Mouse (Mus musculus) embryonic facial prominence, embryonic 11.5 days (tissue): ENCODE data around the gene Usp9x. TPM values are rescaled to one million over a fixed set of nuclear protein-coding genes. Genes with fewer than 3 reads are reported as not detected.

Source experiments
- ATAC-seq: fragments of 200-750 bp; cut with Nextera tagmentation; replicated peaks from 2 replicates; pipeline ENCODE4 v1.8.0; 2017; ENCODE audit warnings: low read depth; ENCODE audit not compliant: insufficient number of reproducible peaks, low FRiP score, low TSS enrichment
- DNase-seq: peaks from one replicate; pipeline ENCODE4 v3.0.0-alpha.2; 2015; ENCODE audit warnings: low spot score
- H3K27ac ChIP-seq: fragments of 300-500 bp; sonication (generic); replicated peaks from 2 replicates; pipeline ENCODE4 v1.5.1; 2014; ENCODE audit warnings: mild to moderate bottlenecking, low read depth, low read length, control low read depth
- H3K27me3 ChIP-seq: fragments of 300-500 bp; sonication (generic); 2 replicates; pipeline ENCODE4 v1.6.1; 2014; ENCODE audit warnings: mild to moderate bottlenecking, low read length, moderate library complexity, mixed read lengths; ENCODE audit not compliant: control insufficient read depth, insufficient read depth
- H3K36me3 ChIP-seq: fragments of 300-500 bp; sonication (generic); replicated peaks from 2 replicates; pipeline ENCODE4 v1.6.1; 2014; ENCODE audit warnings: low read depth, mild to moderate bottlenecking, low read length, moderate library complexity, mixed read lengths; ENCODE audit not compliant: control insufficient read depth, insufficient read depth
- H3K4me1 ChIP-seq: fragments of 300-500 bp; sonication (generic); 2 replicates; pipeline ENCODE4 v1.6.1; 2014; ENCODE audit warnings: low read length, mixed read lengths; ENCODE audit not compliant: control insufficient read depth, insufficient read depth
- H3K4me2 ChIP-seq: fragments of 300-500 bp; sonication (generic); 2 replicates; pipeline ENCODE4 v1.6.1; 2014; ENCODE audit warnings: low read depth, mild to moderate bottlenecking, control low read depth, low read length, moderate library complexity
- H3K4me3 ChIP-seq: fragments of 300-500 bp; sonication (generic); 2 replicates; pipeline ENCODE4 v1.5.1; 2014; ENCODE audit warnings: low read depth, low read length, control low read depth
- H3K9ac ChIP-seq: fragments of 300-500 bp; sonication (generic); replicated peaks from 2 replicates; pipeline ENCODE4 v1.6.1; 2014; ENCODE audit warnings: mild to moderate bottlenecking, control low read depth, low read length
- H3K9me3 ChIP-seq: fragments of 300-500 bp; sonication (generic); replicated peaks from 2 replicates; pipeline ENCODE4 v1.6.1; 2016; ENCODE audit warnings: mild to moderate bottlenecking, low read length, inconsistent platforms, mixed read lengths; ENCODE audit not compliant: control insufficient read depth
- WGBS: fragments of 180-500 bp; shearing (Covaris S2); extraction: QIAGEN DNeasy Blood & Tissue Kit; methylation state at CpG from one replicate; pipeline ENCODE4 v1.1.7; 2014; 5-methylcytosine and 5-hydroxymethylcytosine counted together
- polyA plus RNA-seq: library from polyadenylated mRNA; unstranded; fragments of >200 nt; fragmentation: Nextera tagmentation; extraction: Ambion mirVana; gene quantifications from 2 replicates; pipeline ENCODE4 v1.2.1, GENCODE M21; 2014

Gene Usp9x
- polyA plus RNA-seq, result 53.5 and 61.4 TPM in 2 replicates

GRCm38 (mm10) chrX:13071241-13071775, at the start of gene Usp9x:
Usp9x (plus strand) TSS chrX:13071498.
- Histone ChIP-seq H3K9ac (peak within 1 kb of the TSS; percentile 80), H3K4me3 (peak within 1 kb of the TSS; percentile 67), H3K9me3 (no peaks in the 10 kb centered on the region), H3K36me3 (no peaks in the 10 kb centered on the region), H3K27ac (peak within 1 kb of the TSS; percentile 89), H3K4me1 (no peaks in the 10 kb centered on the region), H3K27me3 (no peaks in the 10 kb centered on the region), H3K4me2 (peak within 1 kb of the TSS; percentile 34)
- WGBS, result 8% methylated on average over 14 of the region's 36 CpGs
- DNase-seq (peak; percentile 88), ATAC-seq (peak; percentile 91)

- Histone ChIP-seq H3K4me2 (no peak overlapping the region), H3K9ac (no peak overlapping the region), H3K4me3 (no peak overlapping the region), H3K4me1 (no peaks in the 10 kb centered on the region), H3K27ac (no peak overlapping the region), H3K36me3 (no peaks in the 10 kb centered on the region), H3K27me3 (no peaks in the 10 kb centered on the region), H3K9me3 (no peaks in the 10 kb centered on the region)
- DNase-seq (no peak), ATAC-seq (no peak)
- WGBS, result 86% methylated on average over 5 of the region's 5 CpGs
Observed at GRCm38 (mm10) chrX:13022547-13023310, 48.6 kb upstream of the Usp9x start.

GRCm38 (mm10) chrX:13024539-13025202, 46.6 kb upstream of the Usp9x start:
- no peak overlapping the region for H3K4me3 ChIP-seq
- no peak overlapping the region for H3K9ac ChIP-seq
- no peak overlapping the region for H3K4me2 ChIP-seq
- ATAC-seq, result no peak
- no peak for DNase-seq
- 82% methylated on average over 1 of the region's 1 CpGs for WGBS
- no peaks in the 10 kb centered on the region for H3K27me3 ChIP-seq
- H3K9me3 ChIP-seq, result no peaks in the 10 kb centered on the region
- no peaks in the 10 kb centered on the region for H3K4me1 ChIP-seq
- H3K36me3 ChIP-seq, result no peaks in the 10 kb centered on the region
- no peak overlapping the region for H3K27ac ChIP-seq

- Histone ChIP-seq H3K4me2 (no peak overlapping the region), H3K4me3 (no peak overlapping the region), H3K36me3 (no peaks in the 10 kb centered on the region), H3K9me3 (no peaks in the 10 kb centered on the region), H3K27ac (no peak overlapping the region), H3K4me1 (no peaks in the 10 kb centered on the region), H3K9ac (no peak overlapping the region), H3K27me3 (no peaks in the 10 kb centered on the region)
- WGBS, result 81% methylated on average over 8 of the region's 8 CpGs
- ATAC-seq, result no peak
- DNase-seq, result no peak
Observed at GRCm38 (mm10) chrX:13025286-13025685, 46.0 kb upstream of the Usp9x start.

DNA sequence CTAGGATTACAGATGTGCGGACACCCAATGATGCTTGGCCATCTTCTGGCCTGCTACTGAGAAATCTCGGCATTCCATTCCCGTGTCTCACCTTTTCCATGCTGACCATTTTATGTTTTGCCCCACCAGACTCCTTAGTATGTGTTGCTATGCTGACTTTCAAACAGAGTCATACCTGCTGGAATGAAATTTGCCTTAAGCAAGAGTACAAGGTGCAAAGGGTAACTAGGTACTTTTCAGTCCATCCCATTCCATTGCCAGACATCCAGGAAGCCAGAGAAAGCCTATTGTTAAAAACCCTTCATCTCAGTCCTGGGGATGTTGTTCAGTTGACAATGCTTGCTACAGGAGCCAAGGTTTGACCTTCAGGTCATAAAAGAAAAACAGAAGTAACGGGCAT, 43.1 kb upstream of the Usp9x start:
- no peaks in the 10 kb centered on the region for H3K27me3 ChIP-seq
- H3K4me2 ChIP-seq, result no peak overlapping the region
- WGBS, result 86% methylated on average over 4 of the region's 4 CpGs
- no peaks in the 10 kb centered on the region for H3K9me3 ChIP-seq
- H3K27ac ChIP-seq, result no peak overlapping the region
- ATAC-seq (no peak), DNase-seq (no peak)
- no peaks in the 10 kb centered on the region for H3K4me1 ChIP-seq
- H3K9ac ChIP-seq, result no peak overlapping the region
- H3K4me3 ChIP-seq, result no peak overlapping the region
- no peaks in the 10 kb centered on the region for H3K36me3 ChIP-seq

- no peak overlapping the region for H3K4me3 ChIP-seq
- H3K4me2 ChIP-seq, result no peak overlapping the region
- no peak overlapping the region for H3K27ac ChIP-seq
- DNase-seq, result no peak
- H3K9ac ChIP-seq, result no peak overlapping the region
- no peaks in the 10 kb centered on the region for H3K9me3 ChIP-seq
- no peak for ATAC-seq
- H3K27me3 ChIP-seq, result no peaks in the 10 kb centered on the region
- no peaks in the 10 kb centered on the region for H3K4me1 ChIP-seq
- WGBS, result 92% methylated on average over 6 of the region's 6 CpGs
- no peaks in the 10 kb centered on the region for H3K36me3 ChIP-seq
Observed at GRCm38 (mm10) chrX:13029996-13030395, 41.3 kb upstream of the Usp9x start.

DNA sequence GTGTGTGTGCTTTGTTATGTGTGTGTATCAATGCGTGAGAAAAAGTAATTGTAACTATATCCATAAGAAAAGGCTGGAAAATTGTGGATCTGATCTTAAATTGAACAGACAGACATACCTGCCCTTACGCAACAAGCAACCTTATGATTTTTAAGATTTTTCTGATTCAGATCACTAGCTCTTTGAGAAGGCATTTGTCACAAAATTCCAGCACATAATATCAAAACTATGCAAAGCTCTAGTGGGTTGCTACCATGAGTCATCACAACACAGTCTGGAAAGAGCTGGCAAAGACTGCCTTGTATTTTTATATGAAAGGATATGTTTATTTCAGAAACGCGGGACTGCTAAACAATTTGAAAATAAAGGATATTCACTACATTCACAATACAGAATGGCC, 34.2 kb upstream of the Usp9x start:
- ATAC-seq, result no peak
- Histone ChIP-seq H3K36me3 (no peaks in the 10 kb centered on the region), H3K4me2 (no peak overlapping the region), H3K4me3 (no peak overlapping the region), H3K9me3 (no peaks in the 10 kb centered on the region), H3K9ac (no peak overlapping the region), H3K27ac (no peak overlapping the region), H3K27me3 (no peaks in the 10 kb centered on the region), H3K4me1 (no peaks in the 10 kb centered on the region)
- WGBS, result 89% methylated on average over 4 of the region's 4 CpGs
- DNase-seq, result no peak

DNA sequence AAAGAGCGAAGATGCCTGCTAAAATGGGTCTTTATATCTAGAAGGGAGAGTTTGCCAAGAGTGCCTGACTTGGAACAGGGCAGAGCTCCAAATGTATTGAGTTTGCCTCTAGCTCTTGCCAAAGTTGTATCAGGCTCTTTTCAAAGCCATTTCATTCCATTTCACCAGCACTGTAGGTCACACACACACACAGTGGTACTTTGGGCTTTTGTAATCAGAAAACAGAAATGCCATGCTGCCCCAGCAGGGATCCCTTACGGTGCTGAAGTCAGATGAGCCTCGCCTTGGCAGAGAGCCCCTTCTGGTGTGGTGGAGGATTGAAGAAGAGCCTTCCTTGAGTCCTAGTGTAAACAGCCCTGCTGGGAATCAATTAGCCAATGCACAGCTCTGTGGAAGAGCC, 32.1 kb upstream of the Usp9x start:
- no peaks in the 10 kb centered on the region for H3K9me3 ChIP-seq
- WGBS, result 47% methylated on average over 3 of the region's 3 CpGs
- no peaks in the 10 kb centered on the region for H3K4me1 ChIP-seq
- ATAC-seq, result no peak
- H3K36me3 ChIP-seq, result no peaks in the 10 kb centered on the region
- DNase-seq, result no peak
- H3K9ac ChIP-seq, result no peak overlapping the region
- H3K4me3 ChIP-seq, result no peak overlapping the region
- no peak overlapping the region for H3K4me2 ChIP-seq
- H3K27ac ChIP-seq, result no peak overlapping the region
- no peaks in the 10 kb centered on the region for H3K27me3 ChIP-seq
